Mouse (Mus musculus): ENCODE results near the gene Fndc4.

Fndc4 gene

DNA sequence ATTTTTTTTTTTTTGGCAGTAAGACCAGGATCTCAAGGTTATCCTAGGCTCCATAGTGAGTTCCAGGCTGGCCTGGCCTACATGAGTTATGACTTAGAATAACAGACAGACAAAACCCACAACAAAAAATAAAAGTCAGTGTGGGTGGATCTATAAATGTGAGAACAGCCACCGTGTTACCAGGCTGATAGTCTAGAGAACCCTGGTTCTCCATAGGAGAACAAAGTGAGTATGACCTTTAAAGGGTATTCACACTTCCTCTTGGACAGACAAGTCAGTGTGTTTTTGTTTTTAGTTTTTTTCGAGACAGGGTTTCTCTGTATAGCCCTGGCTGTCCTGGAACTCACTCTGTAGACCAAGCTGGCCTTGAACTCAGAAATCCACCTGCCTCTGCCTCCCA lies 39.9 kb downstream of the Fndc4 start:
- DNase-seq (ENCODE audit: low spot score): no peak

DNA sequence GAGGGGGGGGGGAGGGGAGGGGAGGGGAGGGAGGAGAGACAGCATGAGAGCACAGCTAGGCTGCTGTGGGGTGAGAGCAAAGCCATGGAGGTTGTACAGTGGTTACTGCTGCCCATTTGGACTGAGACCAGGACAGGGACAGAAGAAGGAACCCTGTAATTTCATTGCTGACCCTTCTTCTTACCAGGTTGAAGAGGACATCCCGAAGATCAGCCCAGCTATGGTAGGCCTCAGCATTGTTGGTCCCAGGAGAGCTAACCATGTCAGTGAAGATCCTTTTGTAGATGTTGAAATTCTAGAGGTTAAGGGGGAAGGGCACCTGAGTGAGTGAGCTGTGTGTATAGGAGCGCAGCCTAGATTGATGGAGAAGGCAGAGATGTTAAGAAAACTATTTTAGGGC lies 40.5 kb downstream of the Fndc4 start:
- no peak for DNase-seq (ENCODE audit: low spot score)

- no peak for DNase-seq (ENCODE audit: low spot score)
These were observed 41.0 kb downstream of the Fndc4 start for GRCm38 (mm10) chr5:31254901-31255300.

GRCm38 (mm10) chr5:31254452-31254851 lies 41.4 kb downstream of the Fndc4 start:
- no peak for DNase-seq (ENCODE audit: low spot score)

DNA sequence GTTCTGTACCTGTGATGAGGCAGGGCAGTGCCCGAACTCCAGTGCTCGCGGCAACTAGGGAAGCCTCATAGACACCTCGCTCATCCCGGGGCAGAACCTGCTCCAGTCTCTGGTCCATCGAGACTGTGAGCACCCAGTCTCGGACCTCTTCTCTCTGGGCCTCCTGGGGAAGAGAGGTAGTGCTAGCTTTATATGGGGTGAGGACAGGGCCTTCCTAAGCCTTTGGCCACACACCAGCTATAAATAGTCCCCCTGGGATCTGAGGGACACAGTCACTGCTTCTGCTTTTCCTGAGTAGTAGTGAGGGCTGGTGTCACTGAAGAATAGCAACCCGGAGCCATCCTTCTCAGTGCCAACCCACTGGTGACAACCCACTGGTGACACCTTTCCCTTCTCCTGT lies 42.1 kb downstream of the Fndc4 start:
- DNase-seq (ENCODE audit: low spot score): no peak

DNA sequence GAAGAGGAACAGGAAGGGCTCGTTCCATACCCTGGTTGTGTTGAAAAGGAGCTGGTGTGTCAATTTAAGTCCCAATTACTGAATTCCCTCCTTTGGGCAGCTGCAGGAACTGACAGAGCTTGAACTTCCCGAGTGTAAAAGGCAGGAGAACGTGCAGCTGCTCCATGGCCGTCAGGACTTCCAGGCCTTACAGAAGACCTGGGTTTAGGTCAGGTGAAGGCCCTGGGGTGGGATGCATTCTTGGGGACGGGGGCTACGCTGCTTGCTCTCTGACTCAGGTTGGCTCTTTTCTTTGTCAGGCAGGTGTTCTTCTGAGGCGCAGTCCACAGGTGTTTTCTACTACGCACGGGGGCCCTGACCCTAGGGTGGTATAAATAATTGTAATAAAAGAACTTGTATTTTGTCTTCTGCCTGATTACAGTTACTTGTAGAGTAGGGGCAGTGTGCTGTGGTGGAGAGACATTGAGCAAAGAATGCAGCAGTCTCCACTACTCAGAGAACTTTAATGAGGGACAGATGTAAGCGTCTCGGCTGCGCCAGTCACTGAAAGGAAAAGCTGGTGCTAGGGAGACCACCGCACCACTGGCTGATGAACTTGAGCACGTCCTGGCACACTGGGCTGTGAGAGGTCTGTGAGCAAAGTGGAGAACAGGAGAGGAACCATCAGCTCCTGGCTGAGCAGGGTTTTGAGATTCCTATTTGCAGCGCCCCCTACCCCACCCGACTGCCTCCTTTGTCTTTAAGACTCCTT lies 42.9 kb downstream of the Fndc4 start:
- no peak for DNase-seq (ENCODE audit: low spot score)

DNA sequence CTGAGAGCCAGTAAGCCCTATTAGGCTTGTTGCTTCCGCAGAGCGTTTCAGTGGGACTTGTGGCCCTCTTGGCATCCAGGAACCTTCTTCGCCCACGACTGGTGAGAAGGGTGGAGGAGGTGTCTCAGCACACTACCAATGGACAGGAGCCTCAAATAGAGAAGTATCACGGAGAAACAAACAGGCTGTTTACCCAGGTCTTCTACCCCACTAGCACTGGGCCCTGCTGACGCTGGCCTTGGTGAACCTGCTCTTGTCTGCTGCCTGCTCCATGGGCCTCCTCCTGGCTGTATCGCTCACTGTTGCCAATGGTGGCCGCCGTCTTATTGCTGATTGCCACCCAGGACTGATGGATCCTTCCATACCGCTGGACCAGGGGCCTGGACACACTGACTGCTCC lies 43.7 kb downstream of the Fndc4 start:
- DNase-seq (ENCODE audit: low spot score): peak; percentile 15

DNA sequence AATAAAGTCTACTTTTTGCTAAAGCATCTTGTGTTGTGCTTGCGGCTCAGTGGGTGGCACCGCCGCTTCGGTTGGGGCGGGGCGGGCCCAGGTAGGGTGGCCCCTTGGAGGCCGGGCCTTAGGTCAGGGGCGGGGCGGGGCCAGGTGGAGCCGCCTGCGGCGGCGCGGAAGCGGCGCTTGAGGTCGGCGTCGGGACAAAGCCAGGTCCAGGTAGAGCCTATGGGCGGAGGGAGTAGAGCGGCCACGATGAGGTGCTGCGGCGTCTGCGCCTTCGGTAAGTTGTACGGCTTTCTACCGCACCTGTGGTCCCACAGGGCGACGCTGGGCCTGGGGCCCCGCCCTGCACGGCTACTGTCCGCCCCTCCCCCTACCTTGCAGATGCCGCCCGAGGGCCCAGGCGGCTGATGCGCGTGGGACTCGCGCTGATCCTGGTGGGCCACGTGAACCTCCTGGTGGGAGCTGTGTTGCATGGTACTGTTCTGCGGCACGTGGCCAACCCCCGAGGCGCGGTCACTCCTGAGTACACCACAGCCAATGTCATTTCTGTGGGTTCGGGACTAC lies 44.3 kb downstream of the Fndc4 start, which contains the start of gene Krtcap3:
Gene Krtcap3 (plus strand): TSS at position 151 of the 561 bp plus-strand sequence.
- peak; percentile 30 for DNase-seq (ENCODE audit: low spot score)

DNA sequence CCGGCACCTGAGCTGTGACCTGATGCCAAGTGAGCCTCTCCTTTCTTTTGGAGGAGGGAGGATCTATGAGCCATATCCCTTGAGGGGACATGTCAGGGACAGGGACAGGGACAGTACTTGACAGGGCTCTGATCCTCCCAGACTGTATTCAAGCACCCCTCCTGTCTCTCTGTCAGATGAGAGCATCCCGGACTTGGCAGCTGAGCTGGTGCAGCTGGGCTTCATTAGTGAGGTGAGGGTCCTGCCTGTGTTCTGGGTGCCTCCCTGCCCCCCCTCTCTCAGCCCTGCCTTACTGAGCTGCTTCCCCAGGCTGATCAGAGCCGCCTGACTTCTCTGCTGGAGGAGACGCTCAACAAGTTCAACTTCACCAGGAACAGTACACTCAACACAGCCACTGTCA lies 45.2 kb downstream of the Fndc4 start:
- DNase-seq (ENCODE audit: low spot score): no peak
